Mouse (Mus musculus): ENCODE data around the gene Ltb. TPM values are rescaled to one million over a fixed set of nuclear protein-coding genes. Genes with fewer than 3 reads are reported as not detected.

Gene Ltb
- polyA plus RNA-seq (2015; fragmentation: Nextera tagmentation; extraction: Ambion mirVana) = 1.5 and 4.8 TPM in 2 replicates

DNA sequence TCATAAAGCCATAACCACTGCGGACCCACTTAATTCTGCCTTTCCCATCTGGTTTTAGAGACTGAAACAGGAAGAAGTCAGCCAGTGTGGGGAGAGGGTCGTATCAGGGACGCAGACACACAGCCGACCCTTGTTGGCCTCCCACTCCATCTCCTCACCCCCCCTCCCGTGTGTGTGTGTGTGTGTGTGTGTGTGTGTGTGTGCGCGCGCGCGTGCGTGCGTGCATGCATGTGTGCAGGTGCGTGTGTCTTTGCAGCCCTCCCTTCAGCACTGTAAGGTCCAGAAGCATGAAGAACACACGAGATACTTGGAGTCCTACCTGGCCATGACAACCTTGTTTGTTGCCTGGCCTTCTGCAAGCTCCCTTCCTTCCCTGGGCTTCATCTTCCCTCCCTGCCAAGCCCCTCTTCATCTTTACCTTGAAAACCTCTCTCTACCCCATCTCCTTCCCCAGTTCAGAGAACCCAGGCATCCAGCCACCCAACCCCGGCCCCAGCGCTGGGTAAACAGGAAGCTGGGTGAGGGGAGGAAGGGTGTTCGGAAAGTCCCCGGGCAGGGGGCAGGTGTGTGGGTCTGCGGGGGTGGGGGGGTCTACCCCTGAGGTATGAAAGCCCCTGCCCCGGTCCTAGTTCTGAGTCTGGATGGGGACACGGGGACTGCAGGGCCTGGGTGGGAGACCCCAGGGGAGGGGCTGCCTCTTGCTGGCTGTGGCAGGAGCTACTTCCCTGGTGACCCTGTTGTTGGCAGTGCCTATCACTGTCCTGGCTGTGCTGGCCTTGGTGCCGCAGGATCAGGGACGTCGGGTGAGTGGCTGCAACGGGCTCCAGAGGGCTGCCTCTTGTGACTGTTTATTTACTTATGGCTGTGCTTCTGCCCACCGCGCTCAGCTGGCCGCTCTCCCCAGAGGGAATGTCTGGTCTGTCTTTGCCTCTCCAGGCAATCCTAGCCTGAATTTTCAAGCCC, at the start of gene Ltb:
TSS of gene Ltb (plus strand) at position 559 of the 963 bp plus-strand sequence.
- Histone ChIP-seq H3K4me2 (peak within 1 kb of the TSS; percentile 92), H3K27ac (no peak within 1 kb of the TSS), H3K36me3 (no peaks in the 10 kb centered on the region), H3K4me3 (peak within 1 kb of the TSS; percentile 57; the same call in 1 of the 2 replicates), H3K27me3 (peaks cover 50% of the 10 kb centered on the region), H3K4me1 (replicated peaks) (peaks cover 18% of the 10 kb centered on the region), H3K9ac (no peak within 1 kb of the TSS), H3K9me3 (replicated peaks) (no peaks in the 10 kb centered on the region)
- 0 out of 2 replicates have a peak, but pooled peaks have one; percentile 15 for ATAC-seq (replicated peaks; ENCODE audit: insufficient number of reproducible peaks, insufficient read depth, low FRiP score, low read depth)
- WGBS = 43% methylated on average over 28 of the region's 28 CpGs

DNA sequence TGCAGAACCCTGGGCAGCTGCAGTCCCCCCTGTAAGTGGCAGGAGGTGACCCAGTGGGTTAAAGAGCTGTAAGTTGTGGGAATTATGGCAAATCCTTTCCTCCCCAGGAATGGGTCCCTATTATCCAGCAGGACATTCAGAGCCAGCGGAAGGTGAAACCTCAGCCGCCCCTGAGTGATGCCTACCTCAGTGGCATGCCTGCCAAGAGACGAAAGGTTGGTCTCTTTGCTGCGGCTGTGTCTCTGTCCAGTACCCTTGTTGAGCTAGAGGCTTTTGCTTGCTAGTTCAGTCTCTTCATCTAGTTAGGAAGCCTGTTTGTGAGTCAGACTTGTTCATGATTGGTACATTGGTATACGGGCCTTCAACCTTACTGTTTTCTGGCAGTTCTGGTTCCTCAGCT, 48.1 kb upstream of the Ltb start:
- 84% methylated on average over 5 of the region's 5 CpGs for WGBS

DNA sequence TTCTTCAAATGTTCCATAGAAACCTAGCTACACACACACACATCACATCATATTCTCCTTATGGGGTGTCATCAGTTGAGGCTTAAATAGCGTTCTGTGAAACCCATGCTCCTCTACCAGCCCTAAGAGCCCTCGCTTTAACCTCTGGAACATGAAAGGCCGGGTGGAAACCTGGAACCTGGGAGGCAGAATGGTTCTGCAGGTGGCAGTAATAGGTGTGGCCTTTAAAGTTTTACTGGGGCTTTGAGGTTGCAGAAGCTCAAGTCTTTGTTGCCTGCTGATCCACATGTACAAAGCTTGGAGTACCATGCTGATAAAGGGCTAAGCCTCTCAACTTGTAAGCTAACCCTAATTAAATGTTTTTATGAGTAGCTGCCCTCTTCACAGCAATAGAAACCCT, 46.9 kb upstream of the Ltb start:
- 61% methylated on average over 3 of the region's 3 CpGs for WGBS
- no peaks in the 10 kb centered on the region for H3K27me3 ChIP-seq
- ATAC-seq (replicated peaks; ENCODE audit: insufficient number of reproducible peaks, insufficient read depth, low FRiP score, low read depth) = no peak
- H3K9me3 ChIP-seq (replicated peaks) = no peaks in the 10 kb centered on the region; the same call in 1 of the 2 replicates
- no peak overlapping the region for H3K4me2 ChIP-seq
- H3K9ac ChIP-seq = no peak overlapping the region
- H3K4me3 ChIP-seq = no peak overlapping the region
- no peaks in the 10 kb centered on the region for H3K4me1 ChIP-seq (replicated peaks)
- peaks cover 98% of the 10 kb centered on the region for H3K36me3 ChIP-seq
- no peak overlapping the region for H3K27ac ChIP-seq

More for the DNA sequence above, 48.1 kb upstream of the Ltb start:
- no peaks in the 10 kb centered on the region; the same call in 1 of the 2 replicates for H3K9me3 ChIP-seq (replicated peaks)
- no peaks in the 10 kb centered on the region for H3K27me3 ChIP-seq
- H3K36me3 ChIP-seq = peaks cover 98% of the 10 kb centered on the region
- ATAC-seq (replicated peaks; ENCODE audit: insufficient number of reproducible peaks, insufficient read depth, low FRiP score, low read depth) = no peak
- H3K4me1 ChIP-seq (replicated peaks) = no peaks in the 10 kb centered on the region
- no peak overlapping the region for H3K4me2 ChIP-seq
- no peak overlapping the region for H3K27ac ChIP-seq
- no peak overlapping the region for H3K9ac ChIP-seq
- no peak overlapping the region for H3K4me3 ChIP-seq

DNA sequence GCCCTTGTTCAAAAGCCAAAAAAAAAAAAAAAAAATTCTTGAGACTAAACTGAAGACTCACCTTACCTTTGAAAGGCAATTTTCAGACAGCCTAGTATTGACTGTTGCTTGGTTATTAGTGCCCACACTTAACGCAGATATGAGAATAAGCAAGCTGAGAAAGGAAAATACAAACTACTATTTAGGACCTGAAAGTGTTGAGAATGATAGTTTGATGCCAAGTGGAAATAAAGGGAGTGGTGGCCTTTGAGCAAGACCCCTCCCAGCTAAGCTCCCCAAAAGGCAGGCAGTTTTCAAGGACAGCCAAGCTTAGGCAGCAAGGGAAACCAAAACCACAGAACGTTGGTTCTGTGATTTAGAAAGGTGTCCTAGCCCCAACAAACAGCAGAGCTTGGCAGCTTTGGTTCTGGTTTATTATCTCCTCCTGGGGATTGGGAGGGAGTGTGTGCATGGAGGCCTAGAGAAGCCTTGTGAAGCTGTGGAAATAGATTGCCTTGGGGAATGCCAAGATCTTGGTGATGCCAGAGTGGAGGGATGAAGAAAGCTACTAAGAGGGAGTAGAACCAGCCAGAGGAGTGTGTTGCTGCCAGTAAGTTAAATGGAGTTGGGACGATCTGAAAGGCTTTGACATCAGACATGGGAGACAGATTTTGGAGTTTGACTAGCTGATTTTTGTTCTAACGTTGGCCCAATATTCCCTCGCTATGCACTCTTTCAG, 46.2 kb upstream of the Ltb start:
- ATAC-seq (replicated peaks; ENCODE audit: insufficient number of reproducible peaks, insufficient read depth, low FRiP score, low read depth) = no peak
- no peak overlapping the region for H3K4me3 ChIP-seq
- no peaks in the 10 kb centered on the region for H3K4me1 ChIP-seq (replicated peaks)
- WGBS = 62% methylated on average over 5 of the region's 5 CpGs
- H3K27ac ChIP-seq = peak overlapping the region; percentile 8; the same call in 1 of the 2 replicates
- H3K4me2 ChIP-seq = no peak overlapping the region
- no peaks in the 10 kb centered on the region; the same call in 1 of the 2 replicates for H3K9me3 ChIP-seq (replicated peaks)
- H3K9ac ChIP-seq = no peak overlapping the region
- H3K36me3 ChIP-seq = peaks cover 98% of the 10 kb centered on the region
- no peaks in the 10 kb centered on the region for H3K27me3 ChIP-seq

DNA sequence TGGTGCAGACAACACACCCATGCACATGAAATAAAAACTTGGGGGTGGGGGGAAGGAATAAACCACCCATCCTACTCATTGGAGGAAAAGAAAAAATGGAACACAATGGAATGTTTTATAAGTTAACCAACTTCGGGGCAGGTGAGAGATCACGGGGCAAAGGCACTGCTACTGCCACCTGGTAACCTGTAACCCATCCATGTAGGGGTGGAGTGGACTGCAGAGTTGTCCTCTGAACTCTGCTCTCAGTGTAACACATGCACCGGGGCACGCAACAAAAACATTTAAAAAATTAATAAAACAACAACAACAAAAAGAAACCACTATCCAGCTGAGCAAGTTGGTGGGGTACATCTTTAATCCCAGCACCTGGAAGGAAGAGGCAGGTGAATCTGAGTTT, 42.1 kb upstream of the Ltb start:
- Histone ChIP-seq H3K4me3 (no peak overlapping the region), H3K9me3 (replicated peaks) (no peaks in the 10 kb centered on the region), H3K27me3 (no peaks in the 10 kb centered on the region), H3K4me2 (no peak overlapping the region), H3K4me1 (replicated peaks) (no peaks in the 10 kb centered on the region), H3K36me3 (peaks cover 98% of the 10 kb centered on the region), H3K9ac (no peak overlapping the region), H3K27ac (no peak overlapping the region)
- no peak for ATAC-seq (replicated peaks; ENCODE audit: insufficient number of reproducible peaks, insufficient read depth, low FRiP score, low read depth)
- 96% methylated on average over 4 of the region's 4 CpGs for WGBS

DNA sequence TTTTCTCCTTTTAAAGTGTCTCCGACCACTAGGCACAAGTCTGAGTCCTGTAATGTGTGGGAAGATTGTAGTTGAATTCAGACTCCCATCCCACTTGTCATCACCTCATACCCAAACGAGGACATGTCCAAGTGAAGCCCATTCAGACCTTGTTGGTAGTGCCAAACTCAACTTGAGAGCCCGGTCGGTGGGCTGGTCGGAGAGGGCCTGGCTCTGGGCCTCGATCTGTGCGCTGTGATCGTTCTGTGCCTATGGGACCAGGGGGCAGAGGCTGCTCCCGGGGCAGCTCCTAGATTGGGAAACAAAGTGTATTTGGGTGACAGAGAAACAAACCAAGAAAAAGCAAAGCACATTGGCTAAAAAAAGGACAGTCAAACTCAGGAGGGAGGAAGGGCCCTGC, 41.2 kb upstream of the Ltb start:
- no peak overlapping the region for H3K4me2 ChIP-seq
- H3K4me3 ChIP-seq = no peak overlapping the region
- H3K27ac ChIP-seq = no peak overlapping the region
- no peaks in the 10 kb centered on the region for H3K9me3 ChIP-seq (replicated peaks)
- 69% methylated on average over 9 of the region's 9 CpGs for WGBS
- peaks cover 98% of the 10 kb centered on the region for H3K36me3 ChIP-seq
- no peaks in the 10 kb centered on the region for H3K4me1 ChIP-seq (replicated peaks)
- H3K9ac ChIP-seq = no peak overlapping the region
- no peaks in the 10 kb centered on the region for H3K27me3 ChIP-seq
- ATAC-seq (replicated peaks; ENCODE audit: insufficient number of reproducible peaks, insufficient read depth, low FRiP score, low read depth) = no peak

DNA sequence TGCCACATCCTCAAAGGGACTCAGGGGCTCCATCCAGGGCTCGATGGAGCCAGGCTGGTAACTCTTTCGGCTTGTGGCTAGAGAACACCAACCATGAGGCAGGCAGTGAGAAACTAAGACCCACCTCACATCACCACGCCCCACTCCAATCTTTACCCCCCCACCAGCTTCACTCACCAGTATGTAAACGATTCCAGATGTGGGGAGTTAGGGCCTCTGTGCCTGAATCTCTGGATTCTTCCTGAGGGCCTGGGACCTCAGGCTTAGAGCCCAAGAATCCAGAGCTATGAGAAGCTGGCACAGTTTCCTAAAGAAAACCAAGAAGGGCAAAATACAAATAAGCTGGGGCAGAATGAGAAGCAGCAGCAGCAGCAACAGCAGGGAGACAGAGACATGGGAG, 40.3 kb upstream of the Ltb start:
- no peaks in the 10 kb centered on the region for H3K4me1 ChIP-seq (replicated peaks)
- no peaks in the 10 kb centered on the region for H3K27me3 ChIP-seq
- no peak for ATAC-seq (replicated peaks; ENCODE audit: insufficient number of reproducible peaks, insufficient read depth, low FRiP score, low read depth)
- H3K4me2 ChIP-seq = no peak overlapping the region
- H3K36me3 ChIP-seq = peaks cover 98% of the 10 kb centered on the region
- WGBS = 83% methylated on average over 4 of the region's 4 CpGs
- H3K9ac ChIP-seq = no peak overlapping the region
- H3K27ac ChIP-seq = no peak overlapping the region
- no peak overlapping the region for H3K4me3 ChIP-seq
- H3K9me3 ChIP-seq (replicated peaks) = no peaks in the 10 kb centered on the region

DNA sequence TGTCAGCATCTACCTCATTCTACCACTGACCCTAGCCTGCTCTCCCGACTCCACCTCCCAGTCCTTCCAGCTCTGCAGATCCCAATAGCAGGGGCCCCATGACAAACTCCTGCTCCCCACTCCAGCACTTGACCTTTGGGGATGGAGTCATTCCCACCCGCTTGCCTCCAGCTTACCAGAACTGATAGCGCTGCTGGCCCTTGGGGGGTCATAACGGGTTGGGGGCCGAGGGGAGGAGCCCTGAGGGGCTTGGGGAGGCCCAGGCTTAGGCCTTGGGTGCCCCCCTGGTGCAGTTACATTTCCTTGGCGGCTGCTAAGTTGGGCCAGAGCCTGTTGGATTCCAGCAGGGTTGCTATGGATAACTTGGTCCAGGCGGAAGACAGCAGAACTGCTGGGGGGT, 39.6 kb upstream of the Ltb start:
- Histone ChIP-seq H3K27ac (no peak overlapping the region), H3K36me3 (peaks cover 98% of the 10 kb centered on the region), H3K4me2 (no peak overlapping the region), H3K4me1 (replicated peaks) (no peaks in the 10 kb centered on the region), H3K27me3 (no peaks in the 10 kb centered on the region), H3K9me3 (replicated peaks) (no peaks in the 10 kb centered on the region), H3K9ac (no peak overlapping the region), H3K4me3 (no peak overlapping the region)
- 80% methylated on average over 7 of the region's 7 CpGs for WGBS
- ATAC-seq (replicated peaks; ENCODE audit: insufficient number of reproducible peaks, insufficient read depth, low FRiP score, low read depth) = no peak

DNA sequence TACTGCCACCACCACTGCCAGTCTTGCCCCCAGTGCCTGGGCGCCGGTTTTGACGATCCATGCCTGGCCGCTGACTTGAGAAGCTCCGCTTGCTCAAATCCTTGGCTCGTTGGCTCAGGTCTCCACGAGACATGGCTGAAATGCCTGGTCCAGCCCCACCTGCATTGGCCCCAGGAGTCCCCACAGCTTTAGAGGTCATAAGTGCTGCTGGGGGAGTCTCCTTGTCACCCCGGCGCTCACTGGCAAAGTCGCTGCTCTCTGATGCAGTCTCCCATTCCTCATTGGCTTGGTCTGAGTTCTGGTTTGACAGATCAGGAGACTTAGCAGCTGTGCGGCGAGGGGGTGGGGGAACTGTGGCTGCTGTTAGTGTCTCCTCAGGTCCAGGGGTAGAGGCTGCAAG, 38.8 kb upstream of the Ltb start:
- ATAC-seq (replicated peaks; ENCODE audit: insufficient number of reproducible peaks, insufficient read depth, low FRiP score, low read depth) = no peak
- Histone ChIP-seq H3K9ac (no peak overlapping the region), H3K4me2 (no peak overlapping the region), H3K4me1 (replicated peaks) (no peaks in the 10 kb centered on the region), H3K4me3 (no peak overlapping the region), H3K27ac (no peak overlapping the region), H3K36me3 (peaks cover 98% of the 10 kb centered on the region), H3K9me3 (replicated peaks) (no peaks in the 10 kb centered on the region), H3K27me3 (no peaks in the 10 kb centered on the region)
- 86% methylated on average over 12 of the region's 12 CpGs for WGBS

DNA sequence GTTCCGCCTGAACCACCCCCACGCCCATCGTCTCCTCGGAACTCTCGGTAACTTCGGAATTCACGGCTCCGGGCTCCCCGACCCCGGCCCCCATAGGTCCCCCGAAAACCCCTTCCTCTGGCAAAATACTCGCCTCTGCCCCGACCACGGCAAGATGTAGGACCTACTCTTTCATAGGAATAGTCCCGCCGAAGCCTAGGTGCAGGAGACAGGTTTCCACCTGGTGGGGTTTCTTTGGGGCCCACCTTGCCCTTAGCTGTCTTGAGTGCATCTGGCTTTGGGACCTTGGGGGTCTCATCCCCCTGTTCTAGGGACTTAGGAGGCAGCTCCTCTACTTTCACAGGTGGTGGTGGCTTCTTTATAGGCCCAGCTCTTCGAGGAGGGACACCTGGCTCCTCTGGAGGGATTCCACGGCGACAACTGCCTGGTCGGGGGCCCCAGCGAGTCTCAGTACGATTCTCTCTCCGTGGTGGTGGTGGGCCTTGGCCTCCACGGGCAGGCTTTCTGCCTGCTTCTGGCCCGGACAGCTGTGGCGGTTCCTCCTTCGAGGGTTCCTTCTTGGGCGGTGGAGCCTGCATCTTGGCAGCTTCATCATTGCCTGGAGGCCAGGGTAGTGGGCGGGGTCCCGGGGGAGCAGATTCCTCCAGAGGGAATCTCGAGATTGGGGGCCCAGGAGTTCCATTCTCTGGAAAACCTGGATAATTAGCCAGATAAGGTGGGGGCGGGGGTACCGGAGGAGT, 37.6 kb upstream of the Ltb start:
- H3K4me3 ChIP-seq = no peak overlapping the region
- H3K9me3 ChIP-seq (replicated peaks) = no peaks in the 10 kb centered on the region
- no peak overlapping the region for H3K9ac ChIP-seq
- H3K4me2 ChIP-seq = no peak overlapping the region
- 0 out of 2 replicates have a peak, but pooled peaks cover 2% of the 10 kb centered on the region for H3K4me1 ChIP-seq (replicated peaks)
- 85% methylated on average over 33 of the region's 33 CpGs for WGBS
- peaks cover 100% of the 10 kb centered on the region for H3K36me3 ChIP-seq
- no peak overlapping the region for H3K27ac ChIP-seq
- no peaks in the 10 kb centered on the region for H3K27me3 ChIP-seq
- no peak for ATAC-seq (replicated peaks; ENCODE audit: insufficient number of reproducible peaks, insufficient read depth, low FRiP score, low read depth)

DNA sequence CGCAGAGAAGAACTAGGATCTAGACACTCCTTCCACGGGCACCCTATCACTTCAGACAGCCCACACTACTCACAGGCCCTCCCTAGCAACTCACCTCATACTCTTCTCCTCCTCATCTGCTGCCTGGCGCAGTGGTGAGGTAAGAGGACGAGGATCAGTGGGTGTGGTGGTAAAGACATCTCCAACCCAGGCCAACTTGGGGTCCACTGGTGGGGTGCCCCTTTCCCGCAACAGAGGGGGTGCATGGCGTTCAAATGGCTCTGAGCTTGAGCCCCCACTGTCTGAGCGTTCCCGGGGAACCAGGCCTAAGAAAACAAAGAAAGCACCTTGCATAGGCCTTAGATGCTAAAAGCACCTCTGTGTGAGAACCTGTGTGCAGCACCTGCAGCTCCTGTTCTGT, 37.0 kb upstream of the Ltb start:
- no peak overlapping the region for H3K4me3 ChIP-seq
- peaks cover 95% of the 10 kb centered on the region for H3K36me3 ChIP-seq
- H3K9ac ChIP-seq = no peak overlapping the region
- H3K27me3 ChIP-seq = no peaks in the 10 kb centered on the region
- no peak overlapping the region for H3K4me2 ChIP-seq
- no peak overlapping the region for H3K27ac ChIP-seq
- H3K4me1 ChIP-seq (replicated peaks) = peaks cover 7% of the 10 kb centered on the region
- H3K9me3 ChIP-seq (replicated peaks) = no peaks in the 10 kb centered on the region
- no peak for ATAC-seq (replicated peaks; ENCODE audit: insufficient number of reproducible peaks, insufficient read depth, low FRiP score, low read depth)
- WGBS = 93% methylated on average over 8 of the region's 8 CpGs
